Mouse (Mus musculus) lung, postnatal 25 days (tissue): ENCODE results near the gene Prl2c1.
"Not testable (repeated sequence)": the region's sequence is repeated elsewhere in the genome, so short reads cannot be mapped to it uniquely, and the experiment has no call there.

Experiments
- DNase-seq: peaks from one replicate; pipeline ENCODE4 v3.0.0; 2022; ENCODE audit warnings: low spot score

Gene Prl2c1

DNA sequence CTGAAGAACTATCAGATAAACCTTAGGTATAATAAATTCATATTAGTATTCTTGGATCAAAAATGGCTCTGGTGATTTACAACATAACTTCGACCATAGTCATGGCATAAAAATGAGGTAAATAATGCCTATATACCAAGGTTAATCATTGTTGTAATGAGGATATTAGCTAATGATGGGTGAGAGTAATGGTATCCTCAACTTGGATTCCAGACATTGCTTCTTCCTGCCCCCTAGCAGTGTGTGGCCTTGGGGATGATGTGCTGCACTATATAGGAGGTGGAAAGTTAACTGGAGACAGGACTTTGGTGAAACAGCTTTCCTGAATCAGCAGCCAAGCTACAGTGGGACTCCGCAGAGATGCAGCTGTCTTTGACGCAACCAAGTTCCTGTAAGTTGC lies at the start of gene Prl2c1:
Gene Prl2c1, plus strand, starts transcription at position 301 of the 400 bp plus-strand sequence.
- DNase-seq: no peak

DNA sequence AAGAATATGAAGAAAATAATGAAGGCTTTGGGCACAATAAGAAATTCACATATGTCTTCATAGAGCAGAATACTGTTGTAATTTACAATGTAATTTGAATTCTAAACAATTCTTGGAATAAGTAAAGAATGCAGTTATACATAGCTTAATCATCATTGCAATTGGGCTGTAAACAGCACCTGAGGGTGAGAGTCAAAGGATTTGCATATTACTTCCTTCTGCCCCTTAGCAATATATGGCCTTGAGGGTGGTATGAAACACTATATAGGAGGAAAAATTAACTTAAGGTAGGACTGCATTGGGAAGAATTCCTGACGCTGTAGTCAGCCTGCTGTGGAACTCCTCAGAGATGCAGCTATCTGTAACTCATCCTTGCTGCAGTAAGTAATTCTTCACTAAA lies 47.8 kb upstream of the Prl2c1 start, which contains the start of gene Prl2a1:
Gene Prl2a1, plus strand, starts transcription at position 301 of the 400 bp plus-strand sequence.
- DNase-seq: no peak

DNA sequence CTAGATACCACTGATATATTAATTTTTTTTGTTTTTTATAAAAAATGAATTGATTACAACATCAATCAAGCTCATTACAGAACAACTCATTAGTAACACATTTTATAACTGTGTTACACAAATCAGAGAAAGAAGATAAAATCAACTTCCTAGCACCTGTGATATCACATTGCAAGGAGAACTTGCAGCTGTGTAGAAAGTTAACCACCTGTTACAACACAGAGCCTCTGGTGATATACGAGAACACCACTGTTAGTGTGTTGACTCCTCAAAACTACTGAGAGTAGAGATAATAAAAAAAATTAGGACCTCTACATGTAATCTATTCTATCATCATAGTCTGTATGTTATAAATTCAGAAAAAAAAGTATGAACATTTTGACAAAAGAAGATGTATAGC lies 46.4 kb upstream of the Prl2c1 start:
- DNase-seq: no peak

DNA sequence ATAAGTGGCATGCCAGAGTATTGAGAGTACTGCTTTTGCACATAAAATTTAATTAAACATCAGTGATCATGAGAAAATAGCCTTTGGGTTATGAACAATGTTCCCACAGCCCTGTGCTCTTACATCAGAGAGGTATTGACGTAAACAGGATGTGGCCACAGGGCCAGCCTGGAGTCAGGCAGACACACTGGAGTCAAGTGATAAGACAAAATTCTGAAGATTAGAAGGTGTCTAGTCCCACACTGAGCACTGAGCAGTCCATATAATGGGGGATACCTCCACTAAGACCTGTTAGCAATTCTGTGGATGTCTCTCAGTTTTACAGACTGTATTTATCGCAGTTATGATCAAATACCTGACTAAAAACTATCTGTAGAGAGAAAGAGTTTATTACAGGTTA lies 55.1 kb downstream of the Prl2c1 start:
- DNase-seq: not testable (repeated sequence)
